Mouse (Mus musculus) 416B (cell line): ENCODE measurements at regions not wholly inside any gene's neighbourhood (a gene's known extent, or its start where the extent isn't known, plus 50 kb on each side); places are given as distances from the start of the nearest gene placed in this dataset.
A peak's percentile ranks its signal among the peaks of the same experiment; 100 is the strongest.

Experiments
- DNase-seq: peaks from one replicate; pipeline ENCODE4 v3.0.0; 2011; ENCODE audit warnings: low read depth

GRCm38 (mm10) chr16:69125361-69125760 is 738.2 kb downstream of the Speer2 start:
- no peak for DNase-seq

GRCm38 (mm10) chr16:69105331-69105730 is 758.2 kb downstream of the Speer2 start:
- no peak for DNase-seq

DNA sequence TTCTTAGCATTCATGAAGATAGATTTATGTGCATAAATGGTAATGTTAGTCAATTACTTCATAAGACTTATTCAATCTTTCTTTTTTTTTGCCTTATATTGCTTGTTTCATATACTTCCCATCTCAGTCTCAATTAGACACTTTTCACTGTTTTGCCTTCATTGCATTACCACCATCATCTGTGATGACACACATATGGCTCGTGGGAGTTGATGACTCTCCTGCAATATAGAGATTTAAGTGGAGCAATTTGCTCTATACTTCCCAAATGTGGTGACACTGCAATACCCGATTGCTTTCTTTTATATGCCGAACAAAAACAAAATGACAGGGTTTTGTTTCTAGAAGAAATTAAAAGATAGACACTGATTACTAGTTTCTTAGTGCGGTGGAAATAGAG is 770.5 kb downstream of the Speer2 start:
- DNase-seq, result no peak

DNA sequence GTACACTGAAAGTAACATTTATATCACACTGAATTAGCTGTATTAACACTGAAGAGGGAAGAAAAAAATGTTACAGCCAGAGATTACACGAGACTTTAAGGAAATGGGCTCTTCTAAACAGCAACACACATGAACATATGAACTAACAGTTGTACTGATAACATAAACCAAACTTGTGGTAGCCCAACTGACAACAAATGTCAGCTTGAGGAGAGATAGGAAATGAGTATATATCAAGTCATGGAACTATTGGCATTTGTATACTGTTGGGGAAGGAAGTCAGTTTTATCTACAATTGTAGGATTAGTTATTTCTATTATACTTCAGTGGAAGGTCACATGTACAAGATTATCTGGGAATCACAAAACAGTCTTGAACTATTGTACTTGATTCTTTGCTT is 812.4 kb downstream of the Speer2 start:
- DNase-seq, result peak; percentile 93
